Mouse (Mus musculus): ENCODE measurements at regions not wholly inside any gene's neighbourhood (a gene's known extent, or its start where the extent isn't known, plus 50 kb on each side); places are given as distances from the start of the nearest gene placed in this dataset.
A peak's percentile ranks its signal among the peaks of the same experiment; 100 is the strongest.

GRCm38 (mm10) chr15:60104126-60104525 is 87.7 kb upstream of the 4933412E24Rik start:
- no peak for DNase-seq

- DNase-seq, result no peak
Observed at GRCm38 (mm10) chr15:60101485-60102280, 85.3 kb upstream of the 4933412E24Rik start.

GRCm38 (mm10) chr15:60097141-60097540 is 80.7 kb upstream of the 4933412E24Rik start:
- DNase-seq, result peak; percentile 47

GRCm38 (mm10) chr15:60096131-60096530 is 79.7 kb upstream of the 4933412E24Rik start:
- DNase-seq, result no peak

GRCm38 (mm10) chr15:60089921-60090320 is 73.5 kb upstream of the 4933412E24Rik start:
- no peak for DNase-seq

GRCm38 (mm10) chr15:60088964-60089899 is 72.8 kb upstream of the 4933412E24Rik start:
- DNase-seq, result no peak
